Mouse (Mus musculus) inflammation-experienced regulatory T-cells, adult 6 months (primary cell): ENCODE data around the gene Serpina3m. TPM values are rescaled to one million over a fixed set of nuclear protein-coding genes. Genes with fewer than 3 reads are reported as not detected.
"Not testable (repeated sequence)": the region's sequence is repeated elsewhere in the genome, so short reads cannot be mapped to it uniquely, and the experiment has no call there.

Experiments used
- ATAC-seq: one replicate; pipeline ENCODE4 v1.8.0; 2017
- polyA plus RNA-seq, 3 experiments: library from polyadenylated mRNA; unstranded; fragments of 100-300 nt; shearing (Covaris generic); gene quantifications; one replicate each; pipeline ENCODE4 v1.2.1; 2017

The Serpina3m gene
- polyA plus RNA-seq, 3 experiments from 2014 or later = not detected

GRCm38 (mm10) chr12:104391057-104391456, 52.8 kb downstream of the Serpina3m start:
- ATAC-seq = not testable (repeated sequence)

DNA sequence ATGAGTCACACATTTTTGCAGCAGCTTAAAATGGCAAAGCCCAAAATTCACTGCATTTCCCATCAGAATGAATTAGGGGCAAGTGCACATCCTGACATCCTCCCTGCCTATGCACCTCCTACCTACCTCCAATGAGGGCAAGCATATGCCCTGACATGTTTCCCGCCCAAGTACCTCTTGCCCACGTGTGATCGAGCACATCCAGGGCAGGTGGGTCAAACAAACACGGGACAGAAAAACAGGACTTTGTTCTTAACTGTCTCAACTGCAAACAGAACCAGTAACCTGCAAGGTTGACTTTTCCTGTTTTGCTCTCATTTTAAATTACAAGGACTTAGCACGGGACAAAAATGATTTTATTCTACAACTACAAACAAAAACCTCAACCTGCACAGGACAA, 65.7 kb downstream of the Serpina3m start:
- no peak for ATAC-seq

- ATAC-seq = no peak
Measured at GRCm38 (mm10) chr12:104406454-104406885, 68.2 kb downstream of the Serpina3m start, which contains the start of gene Serpina3n. Serpina3n (plus strand) TSS chr12:104406729.

- no peak for ATAC-seq
Measured at GRCm38 (mm10) chr12:104412507-104412906, 74.2 kb downstream of the Serpina3m start.

DNA sequence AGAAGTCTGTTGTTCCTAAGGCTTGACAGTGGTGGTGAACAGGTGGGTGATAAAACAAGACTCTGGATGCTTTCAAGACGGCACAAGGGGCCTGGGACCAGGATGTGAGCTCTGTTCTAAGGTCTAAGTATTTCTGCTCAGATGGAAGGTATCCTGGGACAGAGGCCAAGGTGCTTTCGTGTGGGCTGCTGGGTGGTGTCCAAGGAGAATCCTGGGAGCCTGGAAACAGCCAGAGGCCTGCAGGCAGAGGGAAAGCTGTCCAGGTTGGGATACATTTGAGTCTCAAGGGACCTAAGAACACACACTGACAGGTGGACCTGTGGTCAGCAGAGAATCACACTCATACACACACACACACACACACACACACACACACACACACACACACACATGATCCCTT, 76.3 kb downstream of the Serpina3m start:
- ATAC-seq = no peak

DNA sequence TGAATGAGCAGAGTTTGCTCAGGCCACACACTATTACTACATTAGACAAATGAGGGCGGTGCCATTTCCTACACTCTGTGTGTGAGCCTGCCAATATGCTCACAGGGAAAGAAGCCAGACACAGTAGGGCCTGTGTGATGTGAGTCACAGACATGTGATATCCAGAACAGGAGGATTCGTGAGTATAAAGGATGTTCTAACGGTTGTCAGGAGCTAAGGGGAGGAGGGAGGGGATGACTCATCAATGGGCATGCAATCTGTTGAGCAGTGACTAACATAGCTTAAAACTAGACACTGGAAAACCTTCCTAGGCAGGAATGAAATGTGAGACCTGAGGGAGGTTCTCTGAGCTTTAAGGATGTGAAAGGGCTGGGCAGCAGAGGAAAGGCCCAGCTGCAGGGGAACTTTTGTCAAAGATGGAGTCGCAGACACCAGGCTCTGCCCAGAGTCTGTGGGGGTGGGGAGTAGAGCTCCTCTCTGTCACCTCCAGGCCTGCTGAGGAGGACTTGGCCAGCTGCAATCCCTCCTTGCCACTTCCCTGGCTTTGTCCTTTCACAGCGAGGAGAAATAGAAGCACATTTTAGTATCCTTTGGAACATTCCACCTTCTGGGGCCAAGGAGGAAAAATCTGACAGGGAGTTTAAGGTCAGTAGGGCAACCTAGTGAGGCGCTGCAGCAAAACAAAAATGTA, 77.5 kb downstream of the Serpina3m start:
- ATAC-seq = no peak

DNA sequence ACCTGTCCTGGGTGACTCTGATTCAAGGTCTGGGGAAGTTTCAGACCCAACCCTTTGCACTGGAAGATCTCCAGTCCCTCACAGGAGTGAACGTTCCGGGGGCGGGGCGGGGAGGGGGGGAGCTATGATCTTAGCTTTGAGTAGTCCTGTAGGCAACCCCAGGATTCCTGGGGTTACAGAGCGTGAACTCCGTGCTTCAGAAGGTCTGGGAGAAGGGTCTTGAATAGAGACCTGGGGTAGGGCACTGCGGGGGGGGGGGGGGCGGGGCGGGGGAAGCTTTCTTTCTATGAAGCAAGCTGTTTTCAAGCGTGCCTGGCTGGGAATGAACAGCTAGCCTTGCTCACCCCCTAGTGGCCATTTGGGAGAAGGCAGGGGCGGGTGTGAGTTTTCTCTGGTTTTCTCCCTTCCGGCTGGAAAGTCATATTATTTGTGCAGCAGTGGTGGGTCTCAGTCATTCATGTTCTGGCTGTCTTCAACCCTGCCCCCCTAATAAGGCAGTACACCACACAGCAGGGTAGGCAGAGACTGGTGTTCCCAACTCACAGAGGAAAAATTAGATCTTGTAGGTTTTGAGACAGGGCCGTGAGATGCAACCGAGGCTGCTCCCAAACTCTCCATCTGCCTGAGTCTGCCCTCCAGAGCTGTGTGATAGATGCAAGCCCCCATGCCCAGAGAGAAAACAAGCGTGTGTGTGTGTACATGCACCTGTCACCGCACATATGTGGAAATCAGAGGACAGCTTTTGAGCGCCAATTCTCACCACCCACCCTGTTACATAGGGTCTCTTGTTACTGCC, 80.3 kb downstream of the Serpina3m start:
- peak; percentile 73 for ATAC-seq

- ATAC-seq = no peak
Measured at GRCm38 (mm10) chr12:104419136-104419462, 80.8 kb downstream of the Serpina3m start.

- no peak for ATAC-seq
Measured at GRCm38 (mm10) chr12:104422615-104423392, 84.5 kb downstream of the Serpina3m start.

- no peak for ATAC-seq
Measured at GRCm38 (mm10) chr12:104425591-104425990, 87.3 kb downstream of the Serpina3m start.

GRCm38 (mm10) chr12:104426915-104427314, 88.6 kb downstream of the Serpina3m start:
- ATAC-seq = no peak

- no peak for ATAC-seq
Measured at GRCm38 (mm10) chr12:104431359-104431758, 93.1 kb downstream of the Serpina3m start.

GRCm38 (mm10) chr12:104433214-104433613, 94.9 kb downstream of the Serpina3m start:
- ATAC-seq = no peak

DNA sequence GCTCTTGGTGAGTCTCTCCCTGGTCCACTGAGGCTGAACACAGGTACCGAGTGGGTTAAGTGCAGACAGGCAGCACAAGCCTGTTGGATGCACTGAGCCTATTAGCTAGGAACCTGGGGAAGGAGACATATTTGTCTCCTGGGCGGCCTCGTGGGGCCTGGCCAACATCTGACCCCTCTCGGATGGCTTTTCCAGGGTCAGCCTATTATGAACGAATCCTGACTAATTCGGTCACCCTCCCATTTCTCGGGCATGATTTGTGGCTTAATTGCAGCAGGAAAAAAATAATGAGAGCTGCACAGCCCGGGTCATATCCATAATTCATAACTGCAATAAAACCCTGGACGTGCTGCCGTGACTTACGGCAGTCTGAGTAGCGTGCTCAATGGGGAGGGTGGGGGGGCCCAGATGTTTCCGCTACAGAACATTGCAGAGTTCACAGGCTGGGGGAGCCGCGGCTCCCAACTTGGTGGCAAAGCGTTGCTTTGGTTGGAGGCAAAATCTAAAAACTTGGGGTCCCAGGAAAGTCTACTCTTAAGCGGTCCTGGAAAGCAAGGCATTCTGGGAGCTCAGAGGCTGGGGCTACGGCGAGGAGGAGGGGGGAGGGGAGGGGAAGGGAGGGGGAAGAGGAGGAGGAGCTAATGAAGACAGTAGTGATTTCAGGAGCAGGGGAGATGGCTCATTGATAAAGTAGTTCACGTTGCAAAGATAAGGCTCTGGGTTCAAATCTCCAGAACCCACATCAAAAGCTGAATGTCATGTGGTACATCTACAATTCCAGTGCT, 95.9 kb downstream of the Serpina3m start:
- ATAC-seq = no peak

DNA sequence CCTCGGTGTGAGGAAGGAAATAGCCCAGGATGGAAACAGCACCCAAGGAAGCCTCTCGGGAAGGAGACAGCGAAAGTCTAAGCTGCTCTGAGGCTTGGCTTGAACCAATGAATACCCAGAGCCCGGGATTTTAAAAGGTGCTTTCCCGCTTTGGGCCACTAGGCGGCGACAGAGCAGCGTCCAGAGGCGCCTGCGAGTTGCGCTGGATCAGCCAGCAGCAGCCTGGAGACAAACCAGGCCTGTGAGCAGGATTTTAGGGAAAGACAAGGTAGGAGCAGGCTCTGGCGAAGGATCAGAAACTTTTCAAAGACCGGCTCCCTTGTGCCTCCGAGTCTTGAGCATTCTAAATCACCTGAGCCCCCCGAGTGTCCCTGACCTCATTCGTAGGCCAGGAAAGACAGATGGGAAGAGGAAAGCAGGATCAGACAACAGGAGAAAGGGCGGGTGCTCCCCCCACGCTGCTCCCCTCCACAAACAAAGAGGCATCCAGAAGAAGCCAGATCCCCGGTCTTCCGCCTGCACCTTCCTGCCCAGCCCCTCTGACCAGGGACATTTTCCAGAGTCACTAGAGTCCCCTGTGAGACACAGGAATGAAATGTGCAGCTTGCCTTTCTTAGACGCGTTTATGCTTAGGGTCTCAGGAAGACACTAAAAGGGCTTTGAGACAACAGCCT, 101.9 kb downstream of the Serpina3m start:
- ATAC-seq = no peak

DNA sequence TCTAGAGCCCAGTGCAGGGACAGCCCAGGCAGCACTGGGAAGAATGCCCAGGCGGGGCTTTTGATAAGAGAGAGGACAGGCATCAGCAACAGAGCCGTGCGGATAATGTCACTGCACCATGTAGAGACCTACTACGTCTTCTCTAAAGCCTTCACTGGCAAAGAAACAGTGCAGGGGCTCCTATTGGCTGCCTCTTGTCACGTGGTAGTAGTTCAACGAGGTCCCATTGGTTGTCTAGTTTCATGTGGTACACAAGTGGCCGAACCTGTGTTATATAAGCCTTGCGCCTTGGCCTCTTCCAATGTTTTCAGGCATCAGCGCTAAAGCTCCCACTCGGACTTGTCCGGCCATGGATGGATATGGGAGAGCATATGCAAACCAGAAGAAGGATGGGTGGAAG, 105.4 kb downstream of the Serpina3m start:
- ATAC-seq = no peak

Other genes starting within 250 kb of the Serpina3m start
- not detected for gene Serpina5, start 237.4 kb upstream of the Serpina3m start, polyA plus RNA-seq
- not detected for gene Serpina3a, start 225.8 kb upstream of the Serpina3m start, polyA plus RNA-seq
- not detected for gene Serpina3b, start 210.5 kb upstream of the Serpina3m start, polyA plus RNA-seq
- not detected for gene Serpina3c, start 184.6 kb upstream of the Serpina3m start, polyA plus RNA-seq
- gene Serpina3f, start 123.9 kb upstream of the Serpina3m start, polyA plus RNA-seq = 10 to 100 TPM in 2 of 3 experiments, 1 to 10 TPM in 1; 7.8 to 38.7 (median 11.3) TPM
- 100 to 1,000 TPM; 239 to 411 (median 240) TPM for gene Serpina3g, start 102.2 kb upstream of the Serpina3m start, polyA plus RNA-seq
- not detected for gene Serpina3i, start 75.4 kb upstream of the Serpina3m start, polyA plus RNA-seq
- not detected for gene Serpina3j, start 23.9 kb upstream of the Serpina3m start, polyA plus RNA-seq
- not detected for gene Serpina3k, start within 50 bp of the Serpina3m start, polyA plus RNA-seq
- gene Serpina3n, start 68.2 kb downstream of the Serpina3m start, polyA plus RNA-seq = not detected
- gene Gsc, start 134.8 kb downstream of the Serpina3m start, polyA plus RNA-seq = not detected